Mouse (Mus musculus): ENCODE measurements around the gene Rab3b. TPM values are rescaled to one million over a fixed set of nuclear protein-coding genes. Genes with fewer than 3 reads are reported as not detected.

The Rab3b gene
- polyA plus RNA-seq, 1 experiment from 2014 or later: 14.5 TPM

GRCm38 (mm10) chr4:108877901-108878300 is 962 bp upstream of the Rab3b start:
- H3K4me1 ChIP-seq (replicated peaks; ENCODE audit: control insufficient read depth, insufficient read depth, low read length): no peaks in the 10 kb centered on the region
- H3K27me3 ChIP-seq (replicated peaks; ENCODE audit: control insufficient read depth, insufficient read depth, low read length): no peaks in the 10 kb centered on the region
- WGBS: 78% methylated on average over 6 of the region's 6 CpGs
- ATAC-seq (replicated peaks; ENCODE audit: low FRiP score, low TSS enrichment, low read depth) (no peak), DNase-seq (ENCODE audit: low spot score) (no peak)
- no peak overlapping the region for H3K4me3 ChIP-seq (ENCODE audit: low read depth, low read length)
- H3K27ac ChIP-seq (ENCODE audit: low read depth): no peak overlapping the region
- no peaks in the 10 kb centered on the region for H3K9me3 ChIP-seq (ENCODE audit: control insufficient read depth, low read length)
- no peaks in the 10 kb centered on the region for H3K36me3 ChIP-seq (ENCODE audit: control insufficient read depth, insufficient read depth, low read length)
- H3K4me2 ChIP-seq (ENCODE audit: low read length): no peak overlapping the region
- H3K9ac ChIP-seq (ENCODE audit: low read length): no peak overlapping the region

GRCm38 (mm10) chr4:108883815-108884214 is 5.0 kb downstream of the Rab3b start:
- 55% methylated on average over 13 of the region's 13 CpGs for WGBS
- Histone ChIP-seq H3K27me3 (replicated peaks; ENCODE audit: control insufficient read depth, insufficient read depth, low read length) (no peaks in the 10 kb centered on the region), H3K9me3 (ENCODE audit: control insufficient read depth, low read length) (no peaks in the 10 kb centered on the region), H3K36me3 (ENCODE audit: control insufficient read depth, insufficient read depth, low read length) (no peaks in the 10 kb centered on the region), H3K27ac (ENCODE audit: low read depth) (no peak overlapping the region), H3K9ac (ENCODE audit: low read length) (no peak overlapping the region), H3K4me3 (ENCODE audit: low read depth, low read length) (no peak overlapping the region), H3K4me1 (replicated peaks; ENCODE audit: control insufficient read depth, insufficient read depth, low read length) (no peaks in the 10 kb centered on the region), H3K4me2 (ENCODE audit: low read length) (no peak overlapping the region)
- no peak for DNase-seq (ENCODE audit: low spot score)
- no peak for ATAC-seq (replicated peaks; ENCODE audit: low FRiP score, low TSS enrichment, low read depth)

- H3K9ac ChIP-seq (ENCODE audit: low read length): no peak overlapping the region
- H3K36me3 ChIP-seq (ENCODE audit: control insufficient read depth, insufficient read depth, low read length): no peaks in the 10 kb centered on the region
- H3K9me3 ChIP-seq (ENCODE audit: control insufficient read depth, low read length): no peaks in the 10 kb centered on the region
- DNase-seq (ENCODE audit: low spot score) (no peak), ATAC-seq (replicated peaks; ENCODE audit: low FRiP score, low TSS enrichment, low read depth) (no peak)
- no peak overlapping the region for H3K27ac ChIP-seq (ENCODE audit: low read depth)
- no peak overlapping the region for H3K4me2 ChIP-seq (ENCODE audit: low read length)
- no peak overlapping the region for H3K4me3 ChIP-seq (ENCODE audit: low read depth, low read length)
- H3K27me3 ChIP-seq (replicated peaks; ENCODE audit: control insufficient read depth, insufficient read depth, low read length): no peaks in the 10 kb centered on the region
- no peaks in the 10 kb centered on the region for H3K4me1 ChIP-seq (replicated peaks; ENCODE audit: control insufficient read depth, insufficient read depth, low read length)
- WGBS: 65% methylated on average over 4 of the region's 4 CpGs
Observed at GRCm38 (mm10) chr4:108887456-108887855, 8.6 kb downstream of the Rab3b start.

- no peaks in the 10 kb centered on the region for H3K27me3 ChIP-seq (replicated peaks; ENCODE audit: control insufficient read depth, insufficient read depth, low read length)
- H3K4me3 ChIP-seq (ENCODE audit: low read depth, low read length): no peak overlapping the region
- no peaks in the 10 kb centered on the region for H3K4me1 ChIP-seq (replicated peaks; ENCODE audit: control insufficient read depth, insufficient read depth, low read length)
- no peak overlapping the region for H3K4me2 ChIP-seq (ENCODE audit: low read length)
- DNase-seq (ENCODE audit: low spot score) (no peak), ATAC-seq (replicated peaks; ENCODE audit: low FRiP score, low TSS enrichment, low read depth) (no peak)
- no peaks in the 10 kb centered on the region for H3K36me3 ChIP-seq (ENCODE audit: control insufficient read depth, insufficient read depth, low read length)
- H3K9ac ChIP-seq (ENCODE audit: low read length): no peak overlapping the region
- H3K9me3 ChIP-seq (ENCODE audit: control insufficient read depth, low read length): no peaks in the 10 kb centered on the region
- H3K27ac ChIP-seq (ENCODE audit: low read depth): no peak overlapping the region
- 87% methylated on average over 6 of the region's 6 CpGs for WGBS
Observed at GRCm38 (mm10) chr4:108890876-108891275, 12.0 kb downstream of the Rab3b start.

- no peak for ATAC-seq (replicated peaks; ENCODE audit: low FRiP score, low TSS enrichment, low read depth)
Observed at GRCm38 (mm10) chr4:108900421-108900820, 21.6 kb downstream of the Rab3b start.

GRCm38 (mm10) chr4:108902886-108903285 is 24.0 kb downstream of the Rab3b start:
- ATAC-seq (replicated peaks; ENCODE audit: low FRiP score, low TSS enrichment, low read depth): no peak
- Histone ChIP-seq H3K4me1 (replicated peaks; ENCODE audit: control insufficient read depth, insufficient read depth, low read length) (no peaks in the 10 kb centered on the region), H3K27ac (ENCODE audit: low read depth) (no peak overlapping the region), H3K27me3 (replicated peaks; ENCODE audit: control insufficient read depth, insufficient read depth, low read length) (no peaks in the 10 kb centered on the region), H3K9me3 (ENCODE audit: control insufficient read depth, low read length) (no peaks in the 10 kb centered on the region), H3K36me3 (ENCODE audit: control insufficient read depth, insufficient read depth, low read length) (no peaks in the 10 kb centered on the region), H3K9ac (ENCODE audit: low read length) (no peak overlapping the region), H3K4me2 (ENCODE audit: low read length) (no peak overlapping the region), H3K4me3 (ENCODE audit: low read depth, low read length) (no peak overlapping the region)
- no peak for DNase-seq (ENCODE audit: low spot score)
- 91% methylated on average over 9 of the region's 9 CpGs for WGBS

More at GRCm38 (mm10) chr4:108900421-108900820, 21.6 kb downstream of the Rab3b start:
- no peak for DNase-seq (ENCODE audit: low spot score)
- H3K4me2 ChIP-seq (ENCODE audit: low read length): no peak overlapping the region
- H3K9ac ChIP-seq (ENCODE audit: low read length): no peak overlapping the region
- no peak overlapping the region for H3K4me3 ChIP-seq (ENCODE audit: low read depth, low read length)
- no peaks in the 10 kb centered on the region for H3K9me3 ChIP-seq (ENCODE audit: control insufficient read depth, low read length)
- no peak overlapping the region for H3K27ac ChIP-seq (ENCODE audit: low read depth)
- H3K36me3 ChIP-seq (ENCODE audit: control insufficient read depth, insufficient read depth, low read length): no peaks in the 10 kb centered on the region
- no peaks in the 10 kb centered on the region for H3K4me1 ChIP-seq (replicated peaks; ENCODE audit: control insufficient read depth, insufficient read depth, low read length)
- no peaks in the 10 kb centered on the region for H3K27me3 ChIP-seq (replicated peaks; ENCODE audit: control insufficient read depth, insufficient read depth, low read length)
- 85% methylated on average over 7 of the region's 7 CpGs for WGBS

GRCm38 (mm10) chr4:108903346-108903745 is 24.5 kb downstream of the Rab3b start:
- no peak for DNase-seq (ENCODE audit: low spot score)
- no peaks in the 10 kb centered on the region for H3K36me3 ChIP-seq (ENCODE audit: control insufficient read depth, insufficient read depth, low read length)
- H3K9ac ChIP-seq (ENCODE audit: low read length): no peak overlapping the region
- 94% methylated on average over 9 of the region's 9 CpGs for WGBS
- no peaks in the 10 kb centered on the region for H3K9me3 ChIP-seq (ENCODE audit: control insufficient read depth, low read length)
- H3K4me3 ChIP-seq (ENCODE audit: low read depth, low read length): no peak overlapping the region
- H3K4me2 ChIP-seq (ENCODE audit: low read length): no peak overlapping the region
- H3K27me3 ChIP-seq (replicated peaks; ENCODE audit: control insufficient read depth, insufficient read depth, low read length): no peaks in the 10 kb centered on the region
- ATAC-seq (replicated peaks; ENCODE audit: low FRiP score, low TSS enrichment, low read depth): no peak
- H3K27ac ChIP-seq (ENCODE audit: low read depth): no peak overlapping the region
- no peaks in the 10 kb centered on the region for H3K4me1 ChIP-seq (replicated peaks; ENCODE audit: control insufficient read depth, insufficient read depth, low read length)

- no peaks in the 10 kb centered on the region for H3K9me3 ChIP-seq (ENCODE audit: control insufficient read depth, low read length)
- no peak overlapping the region for H3K9ac ChIP-seq (ENCODE audit: low read length)
- whole genome bisulfite sequencing: 65% methylated on average over 6 of the region's 6 CpGs
- no peak for DNase-seq (ENCODE audit: low spot score)
- no peak overlapping the region for H3K27ac ChIP-seq (ENCODE audit: low read depth)
- ATAC-seq (replicated peaks; ENCODE audit: low FRiP score, low TSS enrichment, low read depth): no peak
- H3K27me3 ChIP-seq (replicated peaks; ENCODE audit: control insufficient read depth, insufficient read depth, low read length): no peaks in the 10 kb centered on the region
- H3K4me1 ChIP-seq (replicated peaks; ENCODE audit: control insufficient read depth, insufficient read depth, low read length): no peaks in the 10 kb centered on the region
- H3K4me2 ChIP-seq (ENCODE audit: low read length): no peak overlapping the region
- H3K36me3 ChIP-seq (ENCODE audit: control insufficient read depth, insufficient read depth, low read length): no peaks in the 10 kb centered on the region
- H3K4me3 ChIP-seq (ENCODE audit: low read depth, low read length): no peak overlapping the region
Observed at GRCm38 (mm10) chr4:108904076-108904475, 25.2 kb downstream of the Rab3b start.

GRCm38 (mm10) chr4:108904790-108905189 is 25.9 kb downstream of the Rab3b start:
- Histone ChIP-seq H3K4me2 (ENCODE audit: low read length) (no peak overlapping the region), H3K9ac (ENCODE audit: low read length) (no peak overlapping the region), H3K9me3 (ENCODE audit: control insufficient read depth, low read length) (no peaks in the 10 kb centered on the region), H3K4me3 (ENCODE audit: low read depth, low read length) (no peak overlapping the region), H3K27ac (ENCODE audit: low read depth) (no peak overlapping the region), H3K27me3 (replicated peaks; ENCODE audit: control insufficient read depth, insufficient read depth, low read length) (no peaks in the 10 kb centered on the region), H3K36me3 (ENCODE audit: control insufficient read depth, insufficient read depth, low read length) (no peaks in the 10 kb centered on the region), H3K4me1 (replicated peaks; ENCODE audit: control insufficient read depth, insufficient read depth, low read length) (no peaks in the 10 kb centered on the region)
- WGBS: 77% methylated on average over 10 of the region's 10 CpGs
- DNase-seq (ENCODE audit: low spot score) (no peak), ATAC-seq (replicated peaks; ENCODE audit: low FRiP score, low TSS enrichment, low read depth) (no peak)

All from intestine, embryonic 14.5 days (tissue).